Comparison of ENCODE assay signal across 12 mouse cellular contexts in genomic region chr7:24852557-24853232, GRCm38 (mm10). TPM values are rescaled to one million over a fixed set of nuclear protein-coding genes. Genes with fewer than 3 reads are reported as not detected.
DNase-seq lines count a peak whose midpoint lies in the region; ATAC-seq lines count a peak whose summit lies in the region.
"Had no signal": no experiment of that assay in that cellular context is flagged by ENCODE, and none has a peak within 500 bp of the region (broad histone marks: within the 10 kb centered on the region; RNA-seq: fewer than 3 reads in every experiment).

No protein-coding gene starts in this region.

- ATAC-seq in midbrain, embryonic 16.5 days, result no peak
- peak; percentile 75; the same call in 1 of the 2 replicates for ATAC-seq in stomach, embryonic 16.5 days (ENCODE audit: insufficient read depth, low FRiP score)
- no peak for ATAC-seq in cerebellum, adult (ENCODE audit: insufficient number of reproducible peaks, low FRiP score, low TSS enrichment)
- ATAC-seq: forebrain, embryonic 13.5 days had no signal

- no peak overlapping the region for H3K9ac ChIP-seq in midbrain, embryonic 16.5 days (ENCODE audit: low read depth, low read length)
- H3K9ac ChIP-seq in stomach, embryonic 16.5 days (ENCODE audit: low read length), result no peak overlapping the region
- H3K9ac ChIP-seq: forebrain, embryonic 13.5 days had no signal

- H3K4me3 ChIP-seq in midbrain, embryonic 10.5 days, result no peak overlapping the region
- H3K4me3 ChIP-seq in midbrain, embryonic 16.5 days (ENCODE audit: low read depth, low read length), result no peak overlapping the region
- no peak overlapping the region for H3K4me3 ChIP-seq in stomach, embryonic 16.5 days (replicated peaks; ENCODE audit: low read length)
- H3K4me3 ChIP-seq: forebrain, embryonic 13.5 days had no signal

- peak; percentile 33 for DNase-seq in embryo, embryonic 10.5 days (ENCODE audit: low spot score)
- no peak for DNase-seq in embryo, embryonic 11 days
- no peak for DNase-seq in midbrain, embryonic 10.5 days (ENCODE audit: low spot score)
- peak; percentile 89 for DNase-seq in liver
- no peak for DNase-seq in thymus, adult 18-20 months
- DNase-seq: B cell, adult 2 months had no signal

- H3K4me1 ChIP-seq in midbrain, embryonic 10.5 days, result peaks cover 22% of the 10 kb centered on the region
- H3K4me1 ChIP-seq in midbrain, embryonic 16.5 days (ENCODE audit: control insufficient read depth, insufficient read depth, low read length), result no peaks in the 10 kb centered on the region
- H3K4me1 ChIP-seq in stomach, embryonic 16.5 days (ENCODE audit: control insufficient read depth, insufficient read depth, low read length), result peaks cover 10% of the 10 kb centered on the region; the same call in 1 of the 2 replicates

- no peaks in the 10 kb centered on the region for H3K36me3 ChIP-seq in midbrain, embryonic 10.5 days
- no peaks in the 10 kb centered on the region for H3K36me3 ChIP-seq in midbrain, embryonic 16.5 days (ENCODE audit: control insufficient read depth, insufficient read depth, low read length)
- no peaks in the 10 kb centered on the region for H3K36me3 ChIP-seq in stomach, embryonic 16.5 days (ENCODE audit: control insufficient read depth, insufficient read depth, low read length)

- no peaks in the 10 kb centered on the region for H3K27me3 ChIP-seq in midbrain, embryonic 10.5 days (ENCODE audit: low read depth, poor library complexity, severe bottlenecking)
- H3K27me3 ChIP-seq in midbrain, embryonic 16.5 days (ENCODE audit: control insufficient read depth, insufficient read depth, low read depth, low read length), result no peaks in the 10 kb centered on the region
- no peaks in the 10 kb centered on the region for H3K27me3 ChIP-seq in stomach, embryonic 16.5 days (ENCODE audit: control insufficient read depth, insufficient read depth, low read length)
- H3K27me3 ChIP-seq: forebrain, embryonic 13.5 days had no signal

- no peak overlapping the region for H3K4me2 ChIP-seq in midbrain, embryonic 16.5 days (ENCODE audit: low read length)
- H3K4me2 ChIP-seq in stomach, embryonic 16.5 days (ENCODE audit: low read depth, low read length), result no peak overlapping the region
- H3K4me2 ChIP-seq: forebrain, embryonic 13.5 days had no signal

- H3K27ac ChIP-seq in midbrain, embryonic 10.5 days (replicated peaks), result peak overlapping the region; percentile 18; the same call in 1 of the 2 replicates
- no peak overlapping the region for H3K27ac ChIP-seq in midbrain, embryonic 16.5 days (ENCODE audit: low read length)
- H3K27ac ChIP-seq in stomach, embryonic 16.5 days (ENCODE audit: low read length), result no peak overlapping the region
- H3K27ac ChIP-seq: forebrain, embryonic 13.5 days had no signal

- 83% methylated on average over 8 of the region's 8 CpGs for WGBS in midbrain, embryonic 10.5 days
- WGBS in midbrain, embryonic 16.5 days, result 81% methylated on average over 8 of the region's 8 CpGs
- WGBS in stomach, embryonic 16.5 days, result 77% methylated on average over 8 of the region's 8 CpGs

- no peaks in the 10 kb centered on the region for H3K9me3 ChIP-seq in midbrain, embryonic 10.5 days (replicated peaks)
- no peaks in the 10 kb centered on the region for H3K9me3 ChIP-seq in midbrain, embryonic 16.5 days (replicated peaks; ENCODE audit: control insufficient read depth, low read length, poor library complexity, severe bottlenecking)
- no peaks in the 10 kb centered on the region for H3K9me3 ChIP-seq in stomach, embryonic 16.5 days (replicated peaks; ENCODE audit: control insufficient read depth, low read length)
- H3K9me3 ChIP-seq: forebrain, embryonic 13.5 days had no signal

RNA-seq across cellular contexts. Expression of gene Gm9844, which starts 9.3 kb away (rescaled TPM):
- polyA plus RNA-seq in midbrain, embryonic 10.5 days (2016; fragmentation: Nextera tagmentation; extraction: Ambion mirVana), result 15.7 and 17.2 TPM in 2 replicates
- 27.8 and 28.6 TPM in 2 replicates for polyA plus RNA-seq in midbrain, embryonic 16.5 days (2015; fragmentation: Nextera tagmentation; extraction: Ambion mirVana)
- 11.4 and 20.6 TPM in 2 replicates for polyA plus RNA-seq in stomach, embryonic 16.5 days (2015; fragmentation: Nextera tagmentation; extraction: Ambion mirVana)
- polyA plus RNA-seq: small intestine, adult 2 months had no signal

RNA-seq across cellular contexts. Expression of gene Lypd4, which starts 17.0 kb away (rescaled TPM):
- polyA plus RNA-seq in midbrain, embryonic 10.5 days (2016; fragmentation: Nextera tagmentation; extraction: Ambion mirVana), result not detected in 2 replicates
- polyA plus RNA-seq in midbrain, embryonic 16.5 days (2015; fragmentation: Nextera tagmentation; extraction: Ambion mirVana), result 0.26 TPM in 1 of 2 replicates, not detected in the other
- polyA plus RNA-seq in stomach, embryonic 16.5 days (2015; fragmentation: Nextera tagmentation; extraction: Ambion mirVana), result not detected in 2 replicates
- polyA plus RNA-seq: brain, embryonic 14.5 days; forebrain, embryonic 13.5 days; small intestine, adult 2 months had no signal

RNA-seq across cellular contexts. Expression of gene Dmrtc2, which starts 17.2 kb away (rescaled TPM):
- polyA plus RNA-seq in midbrain, embryonic 10.5 days (2016; fragmentation: Nextera tagmentation; extraction: Ambion mirVana), result 0.14 TPM in 1 of 2 replicates, not detected in the other
- 0.25 TPM in 1 of 2 replicates, not detected in the other for polyA plus RNA-seq in midbrain, embryonic 16.5 days (2015; fragmentation: Nextera tagmentation; extraction: Ambion mirVana)
- polyA plus RNA-seq in stomach, embryonic 16.5 days (2015; fragmentation: Nextera tagmentation; extraction: Ambion mirVana), result not detected in 2 replicates
- polyA plus RNA-seq: small intestine, adult 2 months had no signal

RNA-seq across cellular contexts. Expression of gene Rps19, which starts 31.5 kb away (rescaled TPM):
- polyA plus RNA-seq in midbrain, embryonic 10.5 days (2016; fragmentation: Nextera tagmentation; extraction: Ambion mirVana), result 1,942 and 2,205 TPM in 2 replicates
- 968 and 1,058 TPM in 2 replicates for polyA plus RNA-seq in midbrain, embryonic 16.5 days (2015; fragmentation: Nextera tagmentation; extraction: Ambion mirVana)
- polyA plus RNA-seq in stomach, embryonic 16.5 days (2015; fragmentation: Nextera tagmentation; extraction: Ambion mirVana), result 2,107 and 2,375 TPM in 2 replicates

RNA-seq across cellular contexts. Expression of gene Cd79a, which starts 44.5 kb away (rescaled TPM):
- 0.15 and 0.23 TPM in 2 replicates for polyA plus RNA-seq in midbrain, embryonic 10.5 days (2016; fragmentation: Nextera tagmentation; extraction: Ambion mirVana)
- 0.29 and 0.47 TPM in 2 replicates for polyA plus RNA-seq in midbrain, embryonic 16.5 days (2015; fragmentation: Nextera tagmentation; extraction: Ambion mirVana)
- 2.0 and 2.3 TPM in 2 replicates for polyA plus RNA-seq in stomach, embryonic 16.5 days (2015; fragmentation: Nextera tagmentation; extraction: Ambion mirVana)

Comparison
In these comparisons a context has a peak if more than half of its experiments do, and no peak if none do; other contexts are left out.
1. DNase-seq: peak in embryo, embryonic 10.5 days (single experiment) and liver (single experiment); none in embryo, embryonic 11 days (single experiment), midbrain, embryonic 10.5 days (single experiment) and thymus, adult 18-20 months (0 of 2).